Mouse (Mus musculus) ES-CJ7 (cell line): ENCODE results near the gene Thsd7b.

Source experiments
- DNase-seq: peaks from one replicate; pipeline ENCODE4 v3.0.0; 2011; ENCODE audit warnings: low read depth, low spot score

Thsd7b gene

DNA sequence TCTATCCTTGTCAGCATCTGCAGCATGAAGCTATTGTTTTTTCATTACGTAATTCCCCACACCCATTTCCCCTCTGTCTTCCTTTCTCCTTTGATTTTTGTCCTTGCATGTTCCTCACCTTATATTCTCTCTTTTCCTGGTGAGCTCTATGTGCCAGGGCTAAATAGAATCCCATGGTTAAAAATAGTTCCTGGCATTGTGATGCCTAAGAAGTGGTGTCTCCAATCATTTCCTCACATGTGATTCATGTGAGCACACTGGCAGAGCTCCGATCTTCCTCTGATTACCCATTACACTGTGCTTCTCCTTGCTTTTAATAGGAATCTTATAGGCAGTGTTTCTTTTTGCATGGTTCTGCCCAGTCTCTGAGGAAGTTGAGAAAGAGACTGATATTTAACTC, 826.1 kb downstream of the Thsd7b start:
- DNase-seq, result no peak

DNA sequence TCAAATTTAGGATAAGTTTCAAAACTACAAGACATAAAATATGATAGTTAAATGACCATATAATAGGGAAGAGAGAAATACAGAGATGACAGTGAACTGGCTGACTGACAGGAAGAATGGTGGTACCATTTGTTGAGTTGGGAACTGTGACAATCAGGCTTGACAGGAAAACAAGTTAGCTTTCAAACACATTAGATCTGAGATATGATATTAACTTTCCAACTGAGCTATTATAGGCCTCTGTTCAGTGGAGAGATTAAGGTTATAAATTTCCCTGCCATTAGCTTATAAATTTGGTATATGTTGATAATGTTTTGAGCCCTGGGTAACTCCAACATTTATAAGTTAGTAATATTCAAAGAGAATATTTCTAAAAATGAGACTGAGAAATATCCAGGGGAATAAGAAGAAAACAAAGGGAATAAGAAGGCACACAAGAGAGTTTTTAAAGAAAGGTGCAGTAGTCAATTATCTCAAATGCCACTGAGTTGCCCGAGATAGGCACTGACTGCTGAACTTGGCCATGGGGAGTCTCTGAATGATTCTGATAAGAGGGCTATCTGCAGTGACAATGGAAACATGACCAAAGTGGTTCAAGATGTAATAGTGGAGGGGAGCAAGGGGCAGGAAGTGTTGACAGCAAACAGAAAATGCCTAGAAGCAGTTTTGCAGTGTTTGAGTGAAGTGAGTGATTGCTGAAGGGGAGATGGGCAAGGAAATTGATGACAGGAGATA, 839.6 kb downstream of the Thsd7b start:
- DNase-seq, result no peak

DNA sequence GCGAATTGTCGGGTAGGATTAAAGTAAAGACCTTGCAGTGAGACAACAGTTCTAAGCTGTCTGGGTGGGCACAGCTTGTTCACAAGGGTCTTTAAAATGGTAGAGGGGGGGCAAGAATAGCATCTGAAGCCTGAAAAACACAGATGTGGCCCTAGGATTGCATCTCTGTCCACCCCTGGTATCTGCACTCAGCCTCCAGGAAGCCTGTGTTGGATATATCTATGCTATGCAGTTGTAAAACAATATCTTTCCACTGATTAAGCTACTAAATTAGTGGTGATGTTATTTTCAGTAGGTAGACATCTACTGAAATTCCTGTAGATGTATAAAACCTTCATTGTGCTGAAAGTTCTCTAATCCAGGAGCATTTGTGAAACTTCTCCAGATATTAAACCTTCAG, 840.4 kb downstream of the Thsd7b start:
- DNase-seq, result no peak

DNA sequence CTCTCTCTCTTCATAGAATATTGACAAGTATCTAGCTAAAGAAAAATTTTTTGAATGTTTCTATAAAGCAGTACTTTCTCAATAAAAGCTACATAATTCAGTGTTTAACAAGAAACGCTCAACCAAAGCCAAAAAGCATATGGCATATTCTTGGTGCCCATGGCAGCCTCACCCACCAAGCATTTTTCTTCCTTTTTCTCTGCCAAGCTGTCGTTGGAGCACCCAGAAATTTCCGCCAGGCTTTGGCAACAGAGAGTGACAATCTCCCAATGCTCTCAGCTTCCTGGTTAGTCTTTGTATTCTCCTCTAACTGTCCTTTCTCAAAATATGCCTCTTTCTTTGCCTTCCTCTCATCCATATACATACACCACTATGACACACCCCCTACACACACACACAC, 857.8 kb downstream of the Thsd7b start:
- DNase-seq, result no peak

DNA sequence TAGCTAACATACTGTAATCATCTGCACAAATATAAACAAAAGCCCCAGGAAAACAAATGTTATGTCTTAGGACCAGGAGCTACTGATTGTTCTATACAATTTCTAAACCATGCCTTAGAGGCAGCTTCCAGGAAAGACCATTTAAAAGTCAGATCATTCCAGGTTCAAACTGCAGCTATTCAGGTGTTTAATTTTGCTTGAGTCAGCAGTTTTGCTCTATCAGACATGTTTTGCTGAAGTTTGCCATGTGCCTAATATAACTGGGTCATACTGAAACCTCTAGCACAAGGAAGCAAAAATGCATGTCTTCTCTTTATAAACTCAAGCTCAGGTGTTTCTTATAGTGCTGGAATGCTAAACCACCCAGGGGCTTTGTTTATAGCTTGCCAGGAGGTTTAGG, 893.1 kb downstream of the Thsd7b start:
- no peak for DNase-seq

DNA sequence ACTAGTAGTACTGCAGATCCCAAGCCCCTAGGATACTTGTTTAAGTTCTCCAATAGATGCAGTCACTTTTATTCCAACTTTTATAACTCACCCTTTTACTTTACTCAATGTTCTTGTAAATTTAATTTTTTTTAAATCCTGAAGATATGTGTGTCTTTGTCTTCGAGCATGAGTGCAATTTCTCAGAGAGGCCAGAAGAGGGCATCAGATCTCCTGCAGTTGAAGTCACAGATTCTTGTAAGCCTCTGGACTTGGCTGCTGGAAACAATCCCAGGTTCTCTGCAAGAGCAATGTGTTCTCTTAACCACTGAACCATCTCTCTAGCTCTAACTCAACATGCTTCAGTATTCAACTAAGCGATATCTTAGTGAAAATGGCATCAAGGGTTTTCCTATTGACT, 894.2 kb downstream of the Thsd7b start:
- peak; percentile 58 for DNase-seq

DNA sequence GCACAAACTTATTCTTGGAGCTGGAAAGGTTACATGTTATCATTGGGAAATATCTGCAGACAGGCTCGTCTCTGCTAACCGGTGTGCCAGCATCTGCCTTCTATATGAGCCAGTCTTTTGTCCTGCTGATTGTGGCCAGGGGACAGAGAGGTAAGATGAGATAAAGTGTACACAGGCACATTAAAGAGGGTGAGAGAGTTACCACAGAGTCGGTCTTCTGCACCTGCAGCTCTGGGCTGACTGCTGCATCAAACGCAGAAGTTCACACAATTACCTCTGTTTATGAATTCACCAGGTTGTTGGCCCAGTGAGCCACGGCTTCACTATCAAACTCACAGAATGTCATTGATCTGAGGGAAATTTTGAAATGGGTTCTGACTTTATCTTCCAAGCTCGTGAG, 896.8 kb downstream of the Thsd7b start:
- no peak for DNase-seq

DNA sequence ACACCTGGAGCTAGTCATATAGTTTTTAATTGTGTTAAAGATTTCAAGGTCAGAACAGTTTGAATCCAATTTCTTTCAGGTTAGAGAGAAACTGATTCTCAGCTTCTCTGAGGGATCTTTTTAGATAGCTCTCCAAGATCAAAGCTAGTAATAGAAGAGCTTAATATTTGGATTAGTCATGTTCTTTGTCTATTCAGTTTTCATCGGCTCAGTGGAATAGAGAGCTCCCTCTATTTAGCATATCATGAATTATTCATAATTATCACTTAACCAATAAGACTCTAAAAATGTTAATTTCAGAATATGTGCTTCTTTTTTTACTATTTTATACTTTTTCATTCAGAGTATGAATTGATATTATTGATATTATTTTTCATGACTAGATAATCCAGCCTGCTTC, 897.2 kb downstream of the Thsd7b start:
- no peak for DNase-seq

DNA sequence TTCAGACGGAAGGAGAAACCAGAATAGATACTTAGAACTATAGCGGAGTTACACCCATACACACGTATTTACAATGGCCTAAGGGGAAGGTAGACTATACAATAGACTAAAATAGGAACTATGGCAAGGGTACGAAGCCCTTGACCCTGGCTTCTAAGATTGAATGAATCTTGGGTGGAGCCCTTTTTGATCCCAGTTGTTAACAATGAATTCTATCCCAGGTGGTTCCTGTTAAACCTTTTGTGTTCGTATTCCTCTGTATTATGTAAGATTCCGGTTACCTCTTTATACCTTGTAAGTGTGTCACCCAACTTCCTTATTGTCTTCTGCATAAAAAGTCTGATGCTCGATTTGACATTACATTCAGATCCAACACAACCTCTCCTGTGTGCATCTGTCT, 913.7 kb downstream of the Thsd7b start:
- DNase-seq, result peak; percentile 34

DNA sequence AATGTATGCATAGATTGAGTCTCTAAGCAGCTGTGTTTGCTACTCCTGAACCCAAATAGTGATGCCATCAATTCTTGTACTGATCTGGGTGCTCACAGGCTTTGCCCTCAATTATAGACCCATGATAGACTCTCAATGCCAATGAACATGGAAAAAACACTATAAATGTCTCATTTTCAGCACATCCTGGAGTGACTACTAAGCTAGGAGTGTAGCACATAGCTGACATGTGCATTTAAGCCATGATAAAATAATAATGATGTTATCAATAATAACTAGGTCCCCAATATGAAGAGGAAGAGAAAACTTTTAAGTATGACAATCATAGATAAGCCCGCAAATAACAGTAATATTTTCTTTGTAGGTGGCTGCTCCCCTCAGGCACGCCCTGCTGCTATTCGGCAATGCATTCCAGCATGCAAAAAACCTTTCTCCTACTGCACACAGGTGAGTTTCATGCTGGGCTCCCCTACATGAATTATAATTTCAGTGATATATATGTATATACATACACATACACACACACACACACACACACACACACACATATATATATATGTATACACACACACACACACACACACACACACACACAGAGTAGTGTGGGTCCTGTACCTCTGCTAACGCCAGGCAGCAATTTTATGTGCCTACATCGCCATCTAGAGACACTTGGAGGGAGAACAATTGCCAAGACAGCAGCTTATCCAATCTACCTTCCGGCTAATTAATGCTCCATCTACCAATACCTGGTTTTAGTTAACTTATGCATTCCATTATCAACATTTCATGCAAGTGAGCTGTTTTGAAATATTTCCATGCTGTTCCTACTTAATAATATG, 919.3 kb downstream of the Thsd7b start:
- DNase-seq, result peak; percentile 61

DNA sequence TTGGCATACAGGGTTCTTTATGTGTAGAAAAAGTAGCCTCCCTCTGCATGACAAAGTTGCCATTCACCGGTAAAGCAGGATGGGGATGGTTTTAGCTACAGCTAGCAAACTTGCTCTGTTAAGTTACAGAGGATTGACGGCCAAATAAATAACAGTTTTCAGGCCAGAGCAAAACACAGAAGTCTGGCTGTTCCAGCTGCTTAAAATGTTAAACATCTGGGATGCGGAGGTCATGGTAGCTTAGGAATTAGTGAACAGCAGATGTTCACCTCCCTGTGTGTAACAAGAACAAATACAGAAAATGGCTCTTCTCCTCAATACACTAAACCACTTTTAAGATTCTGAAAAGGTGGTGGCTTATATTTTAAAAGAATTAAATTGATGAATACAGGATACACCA, 944.3 kb downstream of the Thsd7b start:
- no peak for DNase-seq

DNA sequence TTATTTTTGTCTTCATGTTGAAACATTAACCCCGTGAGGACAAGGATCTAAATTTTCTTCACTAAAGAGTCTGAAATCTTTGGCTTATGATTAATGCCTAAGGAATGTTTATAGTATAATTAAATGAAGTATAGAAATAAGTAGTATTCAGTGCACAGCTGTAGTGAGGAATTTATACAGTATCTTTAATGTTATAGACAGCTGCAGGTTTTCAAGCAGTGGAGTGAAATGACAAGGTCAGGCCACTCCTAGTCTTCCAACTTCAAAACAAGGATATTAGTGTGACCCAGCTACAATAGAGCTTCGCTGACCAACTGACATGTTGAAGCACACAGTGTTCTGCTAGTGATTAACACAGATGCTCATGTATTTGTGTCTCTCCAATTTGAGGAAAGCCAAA, 949.8 kb downstream of the Thsd7b start:
- no peak for DNase-seq

DNA sequence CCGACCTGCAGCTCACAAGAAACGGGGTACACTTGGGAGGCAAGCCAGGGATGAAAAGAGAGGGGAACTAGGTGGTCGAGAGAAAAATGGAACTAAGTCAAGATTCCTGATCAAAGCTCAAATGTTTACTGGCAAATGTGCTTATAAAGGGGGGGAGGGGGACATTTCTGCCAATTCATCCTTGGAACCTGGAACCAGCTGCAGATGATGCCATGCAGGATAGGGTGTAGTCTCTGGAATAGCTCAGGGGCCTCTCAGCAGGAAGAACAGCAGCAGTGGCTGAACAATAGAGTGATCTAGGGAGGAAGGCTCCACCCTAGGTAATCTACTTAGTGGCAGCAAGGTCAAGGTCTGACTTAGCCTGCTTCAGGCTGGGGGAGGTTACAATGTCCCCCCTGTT, 972.5 kb downstream of the Thsd7b start:
- peak; percentile 78 for DNase-seq

DNA sequence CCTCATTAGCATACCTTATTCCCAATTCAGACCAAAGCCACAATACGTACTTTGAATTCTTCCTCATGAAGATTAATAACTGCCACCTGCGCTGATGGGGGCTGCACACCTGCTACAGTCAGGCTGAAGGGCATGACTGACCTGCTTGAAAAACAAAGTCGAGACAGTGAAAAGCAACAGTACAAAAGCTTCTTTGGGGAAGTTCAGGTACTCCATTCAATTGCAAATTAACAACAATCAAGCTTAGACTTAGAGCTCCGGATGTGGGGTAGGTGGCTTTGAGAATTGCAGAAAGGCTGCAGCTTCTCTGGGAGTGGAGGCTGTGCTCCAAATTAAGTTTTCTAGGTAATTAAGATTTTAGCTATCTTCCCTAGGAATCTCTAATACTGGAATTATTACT, 973.2 kb downstream of the Thsd7b start:
- DNase-seq, result peak; percentile 69

DNA sequence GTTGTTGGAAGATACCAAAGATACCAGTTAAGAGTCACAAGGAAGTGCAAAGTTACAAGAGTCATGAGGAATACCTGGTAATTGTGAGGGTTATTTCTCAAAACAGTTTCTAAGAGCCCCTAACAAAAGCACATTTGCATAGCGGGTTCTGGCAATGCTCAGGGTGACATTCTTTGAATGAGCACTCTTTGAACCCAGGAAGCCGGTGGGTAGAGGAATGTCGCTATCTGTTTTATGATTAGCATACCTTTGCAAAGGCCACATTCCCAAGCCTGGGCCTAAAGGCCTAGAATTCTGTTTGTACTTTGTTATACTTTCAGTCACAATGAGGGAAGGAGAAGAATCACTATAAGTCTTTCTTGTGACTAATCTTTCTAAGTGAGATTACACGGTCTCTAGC, 973.8 kb downstream of the Thsd7b start:
- peak; percentile 44 for DNase-seq

DNA sequence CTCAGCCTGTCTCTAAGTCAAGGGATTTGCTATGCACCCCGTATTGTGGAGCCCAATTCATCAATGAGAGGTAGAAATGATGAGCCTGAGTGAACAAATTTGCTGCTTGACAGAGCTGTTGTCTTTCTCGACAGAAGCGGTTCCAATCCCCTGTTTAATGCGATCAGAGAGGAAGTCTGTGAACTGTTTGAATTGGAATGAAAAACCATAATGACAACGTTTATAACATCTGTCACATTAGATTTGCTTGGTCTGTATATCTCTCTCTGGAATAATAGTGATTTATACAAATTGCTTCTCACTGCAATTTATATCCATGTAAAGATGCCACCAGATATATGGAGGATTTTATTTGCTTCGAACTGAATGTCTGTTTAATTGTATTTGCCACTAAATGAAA, 988.9 kb downstream of the Thsd7b start:
- DNase-seq, result no peak
